Mouse (Mus musculus): Measurements from ENCODE around the gene Ciart. TPM values are rescaled to one million over a fixed set of nuclear protein-coding genes. Genes with fewer than 3 reads are reported as not detected.
A peak's percentile ranks its signal among the peaks of the same experiment; 100 is the strongest.

Ciart gene
- total and polyA plus RNA-seq, 3 experiments = 1.0 to 5.1 (median 1.0) TPM

DNA sequence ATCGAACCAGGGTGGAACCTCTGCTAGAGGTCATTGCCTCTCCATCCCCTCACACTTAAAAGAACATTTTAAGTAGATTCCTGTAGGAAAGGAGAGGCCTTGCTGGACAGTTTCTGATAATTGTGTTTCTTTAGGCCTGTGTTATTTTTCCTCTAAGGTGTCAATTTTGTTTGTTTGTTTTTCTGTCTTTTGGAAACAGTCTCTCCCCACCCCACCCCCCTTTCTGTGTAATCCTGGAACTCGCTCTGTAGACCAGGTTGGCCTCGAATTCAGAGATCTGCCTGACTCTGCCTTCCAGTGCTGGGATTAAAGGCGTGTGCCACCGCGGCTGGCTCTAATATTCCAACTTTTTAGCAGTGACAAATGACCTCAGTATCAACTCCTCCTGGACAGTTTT, 46.2 kb upstream of the Ciart start:
- in situ Hi-C loops (cut with MboI; ENCODE audit: low pct_ligation_motif_present, low pct_unique_long_range_greater_than_20kb, low sequenced_read_pairs) = no loop called here
- H3K4me1 ChIP-seq (ENCODE audit: control insufficient read depth in 1 of 2, insufficient read depth in 2 of 2) = peaks cover 8 to 19% of the 10 kb centered on the region in 2 experiments
- TF ChIP-seq CHD1 (IDR thresholded peaks at IDR 0.05; ENCODE audit: low read depth, low read length) = no peak
- H3K79me2 ChIP-seq (replicated peaks; ENCODE audit: control insufficient read depth, extremely low read depth, insufficient read depth, poor library complexity, severe bottlenecking) = peaks cover 41% of the 10 kb centered on the region
- H3K4me3 ChIP-seq (replicated peaks in 1 of 3; ENCODE audit: low read depth in 2 of 3, low read length in 2 of 3, poor library complexity in 1 of 3) = peak overlapping the region; percentile 58 to 92 (median 81)
- H3K4me2 ChIP-seq (ENCODE audit: insufficient read depth, low read depth, poor library complexity, severe bottlenecking) = peak overlapping the region; percentile 64
- H3K36me3 ChIP-seq (replicated peaks in 1 of 2; ENCODE audit: control insufficient read depth in 1 of 2, insufficient read depth in 1 of 2, low read length in 1 of 2) = peaks cover under 1 to 6% of the 10 kb centered on the region in 2 experiments
- H3K27ac ChIP-seq (ENCODE audit: insufficient read depth, low read depth) = peak overlapping the region; percentile 62; the same call in 1 of the 2 replicates
- H3K27me3 ChIP-seq (replicated peaks) = no peaks in the 10 kb centered on the region
- no peaks in the 10 kb centered on the region for H3K9me3 ChIP-seq (replicated peaks; ENCODE audit: low read length)
- H3K9ac ChIP-seq (ENCODE audit: insufficient read depth, low read depth) = peak overlapping the region; percentile 96
- dilution Hi-C loops (cut with MboI; ENCODE audit: extremely low pct_ligation_motif_present, extremely low pct_unique_long_range_greater_than_20kb, low sequenced_read_pairs) = no loop called here
- no peak for DNase-seq (ENCODE audit: extremely low read depth)

DNA sequence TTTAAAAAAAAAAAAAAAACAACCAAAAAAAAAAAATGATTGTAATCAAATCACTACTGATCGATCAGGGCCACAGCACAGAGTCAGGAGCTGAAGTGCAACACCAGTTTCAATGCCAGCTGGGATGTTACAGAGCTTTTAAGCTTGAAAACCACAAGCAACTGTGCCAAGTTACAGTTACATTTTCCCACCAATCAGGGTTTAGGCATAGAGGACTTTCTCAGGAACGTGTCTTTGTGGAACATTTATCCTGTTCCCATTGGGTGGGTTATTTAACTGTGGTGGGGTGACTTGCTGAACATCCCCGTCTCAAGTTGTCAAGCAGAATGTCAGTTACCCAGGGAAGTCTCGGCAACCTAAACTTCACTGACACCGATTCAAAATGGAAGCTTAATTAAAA, 43.0 kb upstream of the Ciart start:
- H3K9ac ChIP-seq (ENCODE audit: insufficient read depth, low read depth) = no peak overlapping the region
- no peak overlapping the region for H3K4me2 ChIP-seq (ENCODE audit: insufficient read depth, low read depth, poor library complexity, severe bottlenecking)
- H3K36me3 ChIP-seq (replicated peaks in 1 of 2; ENCODE audit: control insufficient read depth in 1 of 2, insufficient read depth in 1 of 2, low read length in 1 of 2) = no peaks in the 10 kb centered on the region
- no peak overlapping the region for H3K4me3 ChIP-seq (replicated peaks in 1 of 3; ENCODE audit: low read depth in 2 of 3, low read length in 2 of 3, poor library complexity in 1 of 3)
- no peaks in the 10 kb centered on the region for H3K27me3 ChIP-seq (replicated peaks)
- no peak for DNase-seq (ENCODE audit: extremely low read depth)
- in situ Hi-C loops (cut with MboI; ENCODE audit: low pct_ligation_motif_present, low pct_unique_long_range_greater_than_20kb, low sequenced_read_pairs) = no loop called here
- dilution Hi-C loops (cut with MboI; ENCODE audit: extremely low pct_ligation_motif_present, extremely low pct_unique_long_range_greater_than_20kb, low sequenced_read_pairs) = no loop called here
- peaks cover 3 to 4% of the 10 kb centered on the region in 2 experiments for H3K4me1 ChIP-seq (ENCODE audit: control insufficient read depth in 1 of 2, insufficient read depth in 2 of 2)
- no peaks in the 10 kb centered on the region for H3K9me3 ChIP-seq (replicated peaks; ENCODE audit: low read length)
- H3K27ac ChIP-seq (ENCODE audit: insufficient read depth, low read depth) = no peak overlapping the region
- peaks cover 9% of the 10 kb centered on the region for H3K79me2 ChIP-seq (replicated peaks; ENCODE audit: control insufficient read depth, extremely low read depth, insufficient read depth, poor library complexity, severe bottlenecking)
- TF ChIP-seq SMC3 (IDR thresholded peaks at IDR 0.05; ENCODE audit: low read depth, low read length) (no peak), TBP (conservative IDR thresholded peaks at IDR 0.05; ENCODE audit: low read depth, low read length) (no peak), MAZ (IDR thresholded peaks at IDR 0.05; ENCODE audit: low read depth, low read length) (no peak), MYC (IDR thresholded peaks at IDR 0.05; ENCODE audit: low read depth, low read length) (no peak), EP300 (IDR thresholded peaks at IDR 0.05; ENCODE audit: low read length) (no peak), CHD1 (IDR thresholded peaks at IDR 0.05; ENCODE audit: low read depth, low read length) (no peak), POLR2A (IDR thresholded peaks at IDR 0.05; ENCODE audit: low read depth, low read length) (no peak), MAFK (IDR thresholded peaks at IDR 0.05; ENCODE audit: insufficient replicate concordance, low read length) (no peak), IRF4 (IDR thresholded peaks at IDR 0.05; ENCODE audit: low read depth, low read length) (no peak), RCOR1 (conservative IDR thresholded peaks at IDR 0.05; ENCODE audit: low read depth, low read length) (no peak), RAD21 (IDR thresholded peaks at IDR 0.05; ENCODE audit: low read depth, low read length) (no peak), CHD2 (IDR thresholded peaks at IDR 0.05; ENCODE audit: low read length) (no peak), NELFE (IDR thresholded peaks at IDR 0.05; ENCODE audit: low read depth, low read length) (no peak), MXI1 (IDR thresholded peaks at IDR 0.05; ENCODE audit: low read depth, low read length) (no peak)

DNA sequence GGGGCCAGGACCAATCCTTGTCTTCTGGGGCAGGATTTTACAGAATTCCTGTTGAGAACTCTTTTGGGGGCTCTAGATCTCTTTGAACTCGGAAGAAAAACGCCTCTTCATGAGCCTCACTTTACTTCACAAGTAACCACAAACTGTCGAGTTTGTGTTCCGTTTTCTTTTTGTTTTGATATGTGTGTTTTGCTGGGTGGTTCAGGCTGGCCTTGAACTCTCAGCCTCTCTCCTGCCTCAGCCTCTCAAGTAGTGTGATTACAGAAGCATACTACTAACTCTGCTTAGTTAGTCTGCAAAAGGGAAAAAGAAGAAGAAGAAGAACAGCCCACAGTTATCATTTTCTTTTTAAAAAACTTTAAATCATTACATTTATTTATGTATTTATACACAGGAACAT, 42.1 kb upstream of the Ciart start:
- no peaks in the 10 kb centered on the region; the same call in 1 of the 2 replicates for H3K79me2 ChIP-seq (replicated peaks; ENCODE audit: control insufficient read depth, extremely low read depth, insufficient read depth, poor library complexity, severe bottlenecking)
- peaks cover 3 to 4% of the 10 kb centered on the region in 2 experiments for H3K4me1 ChIP-seq (ENCODE audit: control insufficient read depth in 1 of 2, insufficient read depth in 2 of 2)
- H3K4me3 ChIP-seq (replicated peaks in 1 of 3; ENCODE audit: low read depth in 2 of 3, low read length in 2 of 3, poor library complexity in 1 of 3) = no peak overlapping the region
- no peak overlapping the region for H3K4me2 ChIP-seq (ENCODE audit: insufficient read depth, low read depth, poor library complexity, severe bottlenecking)
- DNase-seq (ENCODE audit: extremely low read depth) = no peak
- dilution Hi-C loops (cut with MboI; ENCODE audit: extremely low pct_ligation_motif_present, extremely low pct_unique_long_range_greater_than_20kb, low sequenced_read_pairs) = no loop called here
- no peak overlapping the region for H3K9ac ChIP-seq (ENCODE audit: insufficient read depth, low read depth)
- H3K9me3 ChIP-seq (replicated peaks; ENCODE audit: low read length) = no peaks in the 10 kb centered on the region
- H3K27me3 ChIP-seq (replicated peaks) = no peaks in the 10 kb centered on the region
- in situ Hi-C loops (cut with MboI; ENCODE audit: low pct_ligation_motif_present, low pct_unique_long_range_greater_than_20kb, low sequenced_read_pairs) = no loop called here
- H3K36me3 ChIP-seq (replicated peaks in 1 of 2; ENCODE audit: control insufficient read depth in 1 of 2, insufficient read depth in 1 of 2, low read length in 1 of 2) = no peaks in the 10 kb centered on the region
- TF ChIP-seq KAT2A (IDR thresholded peaks at IDR 0.05; ENCODE audit: insufficient replicate concordance, low read length) (no peak), USF2 (conservative IDR thresholded peaks at IDR 0.05; ENCODE audit: low read depth, low read length) (no peak), RCOR1 (conservative IDR thresholded peaks at IDR 0.05; ENCODE audit: low read depth, low read length) (no peak), TBP (conservative IDR thresholded peaks at IDR 0.05; ENCODE audit: low read depth, low read length) (no peak), IRF4 (IDR thresholded peaks at IDR 0.05; ENCODE audit: low read depth, low read length) (no peak), MAFK (IDR thresholded peaks at IDR 0.05; ENCODE audit: insufficient replicate concordance, low read length) (no peak), RAD21 (IDR thresholded peaks at IDR 0.05; ENCODE audit: low read depth, low read length) (no peak), GABPA (IDR thresholded peaks at IDR 0.05; ENCODE audit: insufficient replicate concordance, low read depth, low read length) (no peak), MYC (IDR thresholded peaks at IDR 0.05; ENCODE audit: low read depth, low read length) (no peak), EP300 (IDR thresholded peaks at IDR 0.05; ENCODE audit: low read length) (no peak), BHLHE40 (IDR thresholded peaks at IDR 0.05; ENCODE audit: low read depth, low read length) (no peak), ZNF384 (IDR thresholded peaks at IDR 0.05; ENCODE audit: low read depth, low read length) (no peak), MXI1 (IDR thresholded peaks at IDR 0.05; ENCODE audit: low read depth, low read length) (no peak), MEF2A (IDR thresholded peaks at IDR 0.05; ENCODE audit: borderline replicate concordance, low read depth, low read length) (no peak), JUND (conservative IDR thresholded peaks at IDR 0.05; ENCODE audit: low read depth, low read length) (no peak), ETS1 (conservative IDR thresholded peaks at IDR 0.05; ENCODE audit: low read depth, low read length) (no peak)
- no peak overlapping the region for H3K27ac ChIP-seq (ENCODE audit: insufficient read depth, low read depth)
